Mouse (Mus musculus) heart, postnatal 25 days (tissue): ENCODE results near the gene Fgf11. TPM values are rescaled to one million over a fixed set of nuclear protein-coding genes. Genes with fewer than 3 reads are reported as not detected.

Source experiments
- DNase-seq: peaks from one replicate; pipeline ENCODE4 v3.0.0; 2022; ENCODE audit warnings: low spot score
- intact Hi-C: fragments of 180-260 bp; cut with DNase I; formaldehyde crosslinking; loops from one replicate; pipeline ENCODE4 v1.15.1; 2025
- total RNA-seq, 2 experiments: library from RNA; stranded (reverse); gene quantifications; 2 replicates each; pipeline ENCODE4 v1.2.3; 2021

Gene Fgf11
- total RNA-seq, 2 experiments from 2014 or later = 2.2 to 2.4 TPM

GRCm38 (mm10) chr11:69818871-69819270, 17.2 kb upstream of the Fgf11 start:
- intact Hi-C loops = no loop called here
- DNase-seq = no peak

GRCm38 (mm10) chr11:69818365-69818764, 16.7 kb upstream of the Fgf11 start, which contains the start of gene Spem2:
Spem2 (minus strand) TSS chr11:69818465.
- intact Hi-C loops = no loop called here

DNA sequence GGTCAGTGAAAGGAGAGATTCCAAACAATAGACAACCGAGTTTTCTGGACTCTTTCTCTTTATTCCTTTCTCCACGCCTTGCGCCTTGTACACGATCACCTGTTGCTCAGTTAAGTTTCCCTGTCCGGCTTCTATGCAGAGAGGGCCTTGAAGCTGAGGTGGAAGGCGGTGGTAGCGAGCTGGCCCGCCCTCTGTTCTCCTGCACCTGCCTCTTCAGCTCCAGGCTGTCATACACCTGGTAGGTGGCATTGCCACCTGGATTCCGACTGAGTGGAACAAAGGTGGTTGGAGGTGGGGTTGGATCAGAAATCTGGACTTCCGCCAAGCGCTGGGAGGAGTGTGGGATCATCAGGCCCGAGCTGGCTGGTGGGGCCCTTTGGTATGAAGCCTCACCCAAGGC, 14.9 kb upstream of the Fgf11 start:
- DNase-seq = no peak
- intact Hi-C loops = no loop called here

More at GRCm38 (mm10) chr11:69818365-69818764, 16.7 kb upstream of the Fgf11 start, which contains the start of gene Spem2:
- DNase-seq = no peak

GRCm38 (mm10) chr11:69815155-69815554, 13.5 kb upstream of the Fgf11 start, which contains the start of gene Gm39566:
Gm39566 (minus strand) TSS chr11:69815298.
- DNase-seq = no peak
- intact Hi-C loops = no loop called here

GRCm38 (mm10) chr11:69810280-69810679, 8.6 kb upstream of the Fgf11 start:
- no peak for DNase-seq
- intact Hi-C loops = loop anchor here (2.0 kb wide), 1 partner anchor 17 kb away; no protein-coding TSS in a partner anchor

DNA sequence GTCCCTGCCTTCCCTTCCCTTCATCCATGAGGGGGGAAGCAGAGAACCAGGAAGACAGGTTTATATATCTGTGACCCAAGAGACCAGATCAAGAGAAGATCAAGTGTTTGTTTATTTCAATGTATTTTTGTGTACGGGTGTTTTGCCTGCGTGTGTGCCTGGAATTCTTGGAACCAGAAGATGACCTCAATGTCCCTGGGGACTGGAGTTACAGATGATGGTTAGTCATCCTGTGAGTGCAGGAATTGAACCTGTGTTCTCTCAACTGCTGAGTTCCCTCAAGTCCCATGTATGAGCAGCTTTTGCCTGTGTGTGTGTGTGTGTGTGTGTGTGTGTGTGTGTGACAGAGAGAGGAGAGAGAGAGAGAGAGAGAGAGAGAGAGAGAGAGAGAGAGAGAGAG, 6.0 kb upstream of the Fgf11 start:
- no peak for DNase-seq

GRCm38 (mm10) chr11:69806378-69806777, 4.7 kb upstream of the Fgf11 start:
- intact Hi-C loops = no loop called here
- no peak for DNase-seq

More for the DNA sequence above, 6.0 kb upstream of the Fgf11 start:
- intact Hi-C loops = no loop called here

DNA sequence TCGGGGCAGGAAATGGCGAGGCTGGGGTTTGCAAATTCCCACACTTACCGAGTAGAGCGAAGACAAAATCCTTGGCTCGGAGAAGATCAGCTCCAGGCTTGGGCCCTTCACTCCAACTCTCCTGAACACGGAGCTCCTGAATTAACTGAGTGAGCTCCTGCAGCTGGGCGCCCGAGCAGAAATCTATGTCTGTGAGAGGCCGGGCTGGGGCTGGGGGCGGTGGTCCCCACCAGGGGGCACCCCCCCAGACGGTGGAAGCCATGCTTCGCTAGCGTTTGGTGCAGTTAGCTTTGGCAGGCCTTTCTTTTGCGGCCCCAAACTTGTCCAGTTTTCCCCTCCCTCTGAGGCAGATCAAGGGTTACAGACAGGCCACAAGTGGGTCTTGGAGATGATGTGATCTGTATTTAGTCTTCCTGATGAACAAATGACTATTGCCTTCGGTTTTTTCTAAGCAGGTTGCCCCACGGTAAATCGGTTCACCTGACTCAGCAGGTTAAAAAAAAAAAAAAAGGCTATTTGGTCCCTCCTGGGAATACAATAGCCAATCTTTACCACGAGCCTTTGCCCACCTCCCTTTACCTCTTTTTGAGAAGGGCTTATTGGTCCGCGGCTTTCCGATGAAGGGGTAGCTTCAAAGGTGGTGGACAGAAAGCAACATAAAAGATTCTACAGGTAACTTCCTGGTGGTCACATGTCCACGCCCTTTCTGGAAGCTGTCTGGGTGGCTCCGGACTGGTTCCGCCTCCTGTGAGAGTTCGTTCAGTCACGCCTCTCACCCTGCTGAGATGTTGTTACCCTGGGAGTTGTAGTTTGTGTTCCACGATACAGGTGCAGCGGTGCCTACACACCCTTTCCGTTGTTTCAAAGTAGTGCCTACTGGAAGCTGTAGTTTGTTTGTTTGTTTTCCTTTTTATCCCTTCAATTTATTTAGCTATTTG, 3.6 kb upstream of the Fgf11 start, which contains the start of gene Tmem102:
TSS of gene Tmem102 (minus strand) at position 653 of the 938 bp plus-strand sequence.
- intact Hi-C loops = no loop called here
- no peak for DNase-seq

DNA sequence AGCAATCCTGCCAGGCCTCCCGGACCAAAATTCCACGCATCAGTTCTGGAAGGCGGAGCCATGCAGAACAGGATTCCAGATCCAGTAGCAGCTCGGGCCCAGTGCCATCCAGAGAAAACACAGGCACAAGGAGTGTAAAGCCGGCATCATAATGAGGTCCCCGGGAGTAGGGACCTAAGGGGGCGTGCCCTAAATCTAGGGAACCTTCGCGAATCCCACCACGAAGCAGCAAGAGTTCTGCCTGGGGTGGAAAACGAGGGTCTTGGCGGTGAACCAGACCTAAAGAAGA, 2.9 kb upstream of the Fgf11 start:
- DNase-seq = peak; percentile 38
- intact Hi-C loops = no loop called here

DNA sequence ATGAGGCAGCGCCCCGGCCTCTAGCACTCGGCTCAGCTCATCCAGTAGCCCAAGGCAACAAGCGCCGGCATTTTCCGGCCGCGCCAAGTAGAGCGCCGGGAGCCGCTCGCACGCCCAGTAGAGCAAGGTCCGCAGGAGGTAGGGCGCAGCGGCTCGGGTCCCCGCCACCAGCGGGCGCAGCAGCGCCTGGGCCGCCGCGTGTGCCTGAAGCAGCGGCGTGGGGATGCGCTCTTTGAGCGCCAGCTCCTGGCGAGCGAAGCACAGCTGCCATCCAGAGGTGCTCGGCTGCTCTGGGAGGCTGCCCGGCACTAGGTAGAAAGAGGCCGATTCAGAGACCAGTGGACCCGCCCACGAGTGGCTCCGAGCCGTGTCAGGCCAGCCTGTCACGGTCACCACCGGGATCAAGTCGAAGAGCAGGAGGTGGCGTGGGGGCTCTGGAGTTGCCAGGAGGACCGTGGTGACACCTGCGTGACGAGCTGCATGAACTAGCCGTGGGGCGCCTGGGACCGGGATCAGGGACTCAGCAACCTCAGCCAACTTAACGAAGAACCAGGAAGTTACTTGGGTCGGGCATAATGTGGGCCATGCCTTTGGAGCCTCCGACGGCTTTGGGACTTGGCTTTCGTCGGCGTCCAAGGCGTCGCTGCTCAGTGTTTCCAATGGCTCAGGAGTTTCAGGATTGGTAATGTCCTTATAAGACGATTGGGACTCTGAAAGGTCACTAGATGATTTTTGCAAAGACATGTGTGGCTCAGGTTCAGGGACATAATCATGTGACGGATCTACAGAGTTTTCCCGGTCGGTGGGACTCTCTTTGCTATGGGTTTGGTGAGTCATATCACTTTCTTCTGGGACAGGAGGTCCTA, 2.4 kb upstream of the Fgf11 start:
- intact Hi-C loops = loop anchor here (2.0 kb wide), 2 partner anchors 37 to 73 kb away; no protein-coding TSS in a partner anchor
- peak; percentile 68 for DNase-seq

DNA sequence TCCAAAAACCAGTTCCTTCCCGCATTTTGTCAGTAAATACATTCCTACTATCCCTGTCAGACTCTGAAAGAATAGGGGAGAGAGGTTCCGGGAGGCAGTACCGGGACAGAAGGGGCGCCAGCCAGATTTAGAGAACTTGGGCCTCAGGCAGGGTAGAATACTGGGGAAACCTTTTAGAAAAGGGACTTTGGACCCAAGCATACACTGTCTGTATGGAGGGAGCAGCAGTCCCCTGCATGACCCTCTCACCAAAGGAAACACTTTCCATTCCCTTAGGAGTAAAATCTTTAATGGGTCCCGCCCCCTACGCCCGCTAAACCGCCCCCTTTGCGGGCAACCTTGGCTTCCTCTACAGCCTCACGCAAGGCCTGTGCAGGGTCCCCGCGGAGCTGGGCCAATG, 1.7 kb upstream of the Fgf11 start:
- intact Hi-C loops = loop anchor here (2.0 kb wide), 2 partner anchors 37 to 73 kb away; no protein-coding TSS in a partner anchor
- no peak for DNase-seq

DNA sequence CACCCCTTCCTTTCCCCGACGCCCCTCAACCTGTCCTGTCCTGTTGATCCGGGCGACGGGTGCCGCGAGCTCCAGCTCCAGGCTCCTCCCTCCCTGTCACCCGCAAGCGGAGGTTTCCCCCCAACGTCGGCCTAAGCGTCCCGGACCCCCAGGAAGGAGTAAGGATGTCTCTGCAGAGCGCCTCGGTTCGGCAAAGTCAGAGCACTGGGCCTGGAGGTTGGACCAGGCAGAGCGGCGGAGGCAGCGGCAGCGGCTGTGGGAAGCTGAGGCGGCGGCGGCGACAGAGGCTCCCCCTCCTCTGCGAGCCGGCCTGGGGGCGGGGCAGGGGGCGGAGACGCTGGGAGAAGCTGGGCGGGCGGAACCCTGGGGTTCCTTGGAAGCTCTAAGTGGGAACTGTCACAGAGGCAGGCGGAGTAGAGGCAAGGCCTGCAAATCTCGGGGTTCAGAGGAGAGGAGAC, 1.0 kb upstream of the Fgf11 start:
- DNase-seq = peak; percentile 85

DNA sequence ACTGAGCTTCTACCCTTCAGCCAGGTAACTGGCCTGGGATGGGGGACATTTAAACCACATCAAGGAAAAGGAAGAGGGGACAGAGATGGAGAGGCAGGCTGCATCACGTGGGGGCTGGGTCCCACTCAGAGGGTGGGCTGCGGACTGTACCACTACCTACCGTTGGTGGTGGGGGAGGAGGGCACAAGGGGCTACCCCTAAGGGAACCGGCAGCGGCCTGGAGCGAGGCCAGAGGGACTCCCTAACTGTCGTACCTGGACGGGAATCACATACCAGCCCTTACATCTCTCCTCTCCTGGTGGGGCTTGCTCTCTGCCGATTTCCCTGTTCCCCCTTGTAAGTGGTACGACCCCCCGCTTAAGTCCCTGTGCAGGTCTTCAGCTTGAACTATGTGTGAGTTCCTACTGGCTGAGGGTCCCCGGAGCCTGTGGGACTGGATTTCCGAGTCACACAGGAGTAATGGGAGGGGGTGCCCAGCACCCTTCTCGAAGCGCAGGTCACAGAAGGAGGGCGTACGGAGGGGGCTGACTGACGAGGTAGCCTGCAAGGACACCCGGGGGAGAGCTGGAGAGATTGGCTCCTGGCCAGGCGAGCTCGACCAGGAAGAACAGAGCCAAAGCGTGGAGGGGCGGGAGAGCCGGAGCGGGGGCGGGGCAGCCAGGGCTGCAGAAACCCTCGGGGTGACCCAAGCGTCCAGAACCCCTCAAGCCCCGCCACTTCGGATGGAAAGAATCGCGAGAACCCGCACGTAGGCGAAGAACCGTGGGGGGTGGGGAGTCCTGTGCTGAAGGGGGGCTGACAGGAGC, 1.1 kb downstream of the Fgf11 start:
- intact Hi-C loops = no loop called here
- no peak for DNase-seq

More for the DNA sequence above, 1.0 kb upstream of the Fgf11 start:
- intact Hi-C loops = loop anchor here (2.0 kb wide), 2 partner anchors 36 to 74 kb away; no protein-coding TSS in a partner anchor

GRCm38 (mm10) chr11:69800138-69800391, 1.6 kb downstream of the Fgf11 start:
- DNase-seq = no peak
- intact Hi-C loops = no loop called here

- no peak for DNase-seq
- intact Hi-C loops = loop anchor here (2.0 to 5.0 kb wide), 2 partner anchors 37 to 102 kb away; partner anchors contain the start of genes Nlgn2, Tnfsf12 and Tnfsfm13
Observed at GRCm38 (mm10) chr11:69799394-69800137, 2.1 kb downstream of the Fgf11 start.

DNA sequence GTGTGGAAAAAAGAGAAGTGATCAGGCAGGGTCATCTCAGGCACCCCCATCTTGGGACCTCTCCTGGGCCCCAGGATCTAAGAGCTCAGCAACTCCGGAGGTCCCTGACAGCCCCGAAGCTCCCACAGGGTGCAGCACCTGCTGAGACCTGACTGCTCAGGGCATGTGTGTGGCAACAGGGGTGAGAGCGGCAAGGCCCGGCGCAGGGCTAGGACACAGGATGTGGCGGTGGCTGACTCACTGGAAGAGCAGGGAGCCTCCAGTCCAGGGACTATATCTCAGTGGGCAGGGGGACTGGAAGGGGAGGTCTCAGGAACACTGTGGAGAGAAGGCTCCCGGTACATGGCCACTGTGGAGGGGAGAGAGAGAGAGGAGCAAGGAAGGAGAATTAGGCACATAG, 3.7 kb downstream of the Fgf11 start:
- intact Hi-C loops = loop anchor here (2.0 to 5.0 kb wide), 2 partner anchors 39 to 101 kb away; partner anchors contain the start of genes Nlgn2, Tnfsf12 and Tnfsfm13
- no peak for DNase-seq

GRCm38 (mm10) chr11:69795983-69796435, 5.6 kb downstream of the Fgf11 start:
- no peak for DNase-seq
- intact Hi-C loops = loop anchor here (5.0 kb wide), 1 partner anchor 99 kb away; the partner anchor contains the start of genes Tnfsf12 and Tnfsfm13

GRCm38 (mm10) chr11:69795168-69795982, 6.3 kb downstream of the Fgf11 start, which contains the start of gene Chrnb1:
Chrnb1 (minus strand) TSS chr11:69795943.
- peak; percentile 94 for DNase-seq
- intact Hi-C loops = loop anchor here (5.0 kb wide), 1 partner anchor 98 kb away; the partner anchor contains the start of genes Tnfsf12 and Tnfsfm13
